Mouse (Mus musculus) midbrain, embryonic 16.5 days (tissue): ENCODE data around the gene Commd1. TPM values are rescaled to one million over a fixed set of nuclear protein-coding genes. Genes with fewer than 3 reads are reported as not detected.

Experiments
- ATAC-seq: fragments of 200-750 bp; cut with Nextera tagmentation; 2 replicates; pipeline ENCODE4 v1.8.0; 2017; ENCODE audit warnings: moderate TSS enrichment
- H3K27ac ChIP-seq: fragments of 300-500 bp; sonication (generic); 2 replicates; pipeline ENCODE4 v1.5.1; 2014; ENCODE audit warnings: mild to moderate bottlenecking, low read length, mixed read lengths
- H3K27me3 ChIP-seq: fragments of 300-500 bp; sonication (generic); 2 replicates; pipeline ENCODE4 v1.6.1; 2014; ENCODE audit warnings: low read depth, low read length, mixed read lengths; ENCODE audit not compliant: control insufficient read depth, insufficient read depth
- H3K36me3 ChIP-seq: fragments of 300-500 bp; sonication (generic); 2 replicates; pipeline ENCODE4 v1.6.1; 2014; ENCODE audit warnings: mild to moderate bottlenecking, low read length, moderate library complexity, mixed read lengths; ENCODE audit not compliant: control insufficient read depth, insufficient read depth
- H3K4me1 ChIP-seq: fragments of 300-500 bp; sonication (generic); 2 replicates; pipeline ENCODE4 v1.6.1; 2014; ENCODE audit warnings: mild to moderate bottlenecking, low read length, mixed read lengths; ENCODE audit not compliant: control insufficient read depth, insufficient read depth
- H3K4me2 ChIP-seq: fragments of 300-500 bp; sonication (generic); 2 replicates; pipeline ENCODE4 v1.6.1; 2014; ENCODE audit warnings: mild to moderate bottlenecking, low read length, mixed read lengths
- H3K4me3 ChIP-seq: fragments of 300-500 bp; sonication (generic); 2 replicates; pipeline ENCODE4 v1.5.1; 2014; ENCODE audit warnings: low read depth, mild to moderate bottlenecking, low read length, moderate library complexity, mixed read lengths
- H3K9ac ChIP-seq: fragments of 300-500 bp; sonication (generic); 2 replicates; pipeline ENCODE4 v1.6.1; 2014; ENCODE audit warnings: low read depth, low read length, mixed read lengths
- H3K9me3 ChIP-seq: fragments of 300-500 bp; sonication (generic); replicated peaks from 2 replicates; pipeline ENCODE4 v1.6.1; 2014; ENCODE audit warnings: mild to moderate bottlenecking, low read length, mixed read lengths; ENCODE audit not compliant: control insufficient read depth, poor library complexity, severe bottlenecking
- WGBS: fragments of 180-500 bp; shearing (Covaris S2); extraction: QIAGEN DNeasy Blood & Tissue Kit; methylation state at CpG from one replicate; pipeline ENCODE4 v1.1.7; 2014; 5-methylcytosine and 5-hydroxymethylcytosine counted together
- polyA plus RNA-seq: library from polyadenylated mRNA; unstranded; fragments of >200 nt; fragmentation: Nextera tagmentation; extraction: Ambion mirVana; gene quantifications from 2 replicates; pipeline ENCODE4 v1.2.1, GENCODE M21; 2015

Commd1 gene
- polyA plus RNA-seq, 1 experiment from 2014 or later, result 248 TPM

DNA sequence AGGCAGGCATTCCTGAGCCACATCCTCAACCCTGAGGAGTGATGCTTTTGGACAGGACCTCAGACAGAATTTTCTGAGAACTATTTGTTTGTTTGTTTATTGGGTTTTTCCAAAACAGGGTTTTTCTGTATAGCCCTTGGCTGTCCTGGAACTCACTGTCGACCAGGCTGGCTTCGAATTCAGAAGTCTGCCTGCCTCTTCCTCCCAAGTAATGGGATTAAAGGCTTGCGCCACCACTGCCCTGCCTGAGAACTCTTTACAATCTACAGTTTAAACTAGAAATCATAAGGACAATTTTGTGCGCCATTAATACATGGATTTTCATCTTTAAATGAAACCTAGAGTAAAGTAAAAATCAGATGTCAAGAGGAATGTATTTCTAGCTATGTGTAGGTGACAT lies 13.3 kb upstream of the Commd1 start:
- H3K4me1 ChIP-seq, result peaks cover 14% of the 10 kb centered on the region
- H3K4me2 ChIP-seq, result no peak overlapping the region
- no peak overlapping the region for H3K4me3 ChIP-seq
- no peaks in the 10 kb centered on the region for H3K27me3 ChIP-seq
- no peak for ATAC-seq
- 95% methylated on average over 4 of the region's 4 CpGs for WGBS
- peaks cover 36% of the 10 kb centered on the region for H3K36me3 ChIP-seq
- H3K9ac ChIP-seq, result no peak overlapping the region
- H3K9me3 ChIP-seq, result no peaks in the 10 kb centered on the region
- no peak overlapping the region for H3K27ac ChIP-seq

DNA sequence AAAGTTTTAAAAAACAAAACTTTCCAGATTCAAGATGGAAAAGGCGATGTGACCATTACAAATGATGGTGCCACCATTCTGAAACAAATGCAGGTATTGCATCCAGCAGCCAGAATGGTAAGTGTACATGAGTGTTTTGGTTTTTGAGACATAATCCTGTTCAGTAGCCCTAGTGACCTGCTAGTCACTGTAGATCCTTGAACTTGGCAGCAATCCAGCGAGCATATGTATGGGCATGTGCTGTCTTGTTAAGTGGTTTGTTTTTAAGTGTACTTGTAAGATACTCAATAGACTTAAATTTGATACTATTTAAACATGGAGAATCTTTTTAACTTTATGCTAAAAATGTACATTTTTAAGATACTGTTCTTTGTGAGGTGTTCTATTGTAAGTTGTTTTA lies 12.1 kb upstream of the Commd1 start:
- Histone ChIP-seq H3K9me3 (no peaks in the 10 kb centered on the region), H3K4me2 (no peak overlapping the region), H3K27me3 (no peaks in the 10 kb centered on the region), H3K27ac (no peak overlapping the region), H3K36me3 (peaks cover 24% of the 10 kb centered on the region), H3K4me3 (no peak overlapping the region), H3K4me1 (peaks cover 16% of the 10 kb centered on the region), H3K9ac (no peak overlapping the region)
- 93% methylated on average over 2 of the region's 2 CpGs for WGBS
- ATAC-seq, result no peak

DNA sequence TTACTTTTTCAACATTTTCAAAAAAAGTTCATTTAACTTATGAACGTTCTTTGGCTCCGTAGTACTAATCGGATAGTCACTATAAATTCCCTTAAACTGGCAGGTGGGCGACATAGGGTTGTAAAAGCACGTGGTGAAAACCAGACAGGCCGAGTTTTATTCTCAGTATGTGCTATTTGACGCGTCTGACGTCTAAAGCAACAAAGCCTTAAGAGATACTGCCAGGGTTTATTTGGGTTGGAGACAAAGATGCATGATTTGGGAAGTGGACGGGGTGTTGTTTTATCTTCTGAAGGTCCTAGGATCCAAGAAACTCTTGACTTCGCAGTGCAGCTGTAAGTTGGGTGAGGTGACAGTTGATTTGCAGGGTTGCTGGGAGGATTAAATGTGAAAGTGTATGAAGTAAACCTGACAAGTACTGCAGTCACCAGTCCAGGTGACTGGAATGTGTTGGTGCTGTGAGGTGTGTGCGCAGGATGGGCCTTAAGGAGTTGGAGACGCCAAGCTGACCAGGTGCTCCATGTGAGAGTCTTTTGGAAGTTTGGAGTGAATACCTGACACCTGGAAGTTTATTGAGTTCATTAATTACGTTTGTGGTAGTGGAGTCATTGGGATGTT lies 9.1 kb upstream of the Commd1 start:
- Histone ChIP-seq H3K4me1 (peaks cover 16% of the 10 kb centered on the region), H3K4me2 (peak overlapping the region; percentile 97), H3K27me3 (no peaks in the 10 kb centered on the region), H3K9ac (peak overlapping the region; percentile 92), H3K27ac (no peak overlapping the region), H3K9me3 (no peaks in the 10 kb centered on the region), H3K4me3 (peak overlapping the region; percentile 79), H3K36me3 (peaks cover 8% of the 10 kb centered on the region; the same call in 1 of the 2 replicates)
- 11% methylated on average over 14 of the region's 14 CpGs for WGBS
- no peak for ATAC-seq

DNA sequence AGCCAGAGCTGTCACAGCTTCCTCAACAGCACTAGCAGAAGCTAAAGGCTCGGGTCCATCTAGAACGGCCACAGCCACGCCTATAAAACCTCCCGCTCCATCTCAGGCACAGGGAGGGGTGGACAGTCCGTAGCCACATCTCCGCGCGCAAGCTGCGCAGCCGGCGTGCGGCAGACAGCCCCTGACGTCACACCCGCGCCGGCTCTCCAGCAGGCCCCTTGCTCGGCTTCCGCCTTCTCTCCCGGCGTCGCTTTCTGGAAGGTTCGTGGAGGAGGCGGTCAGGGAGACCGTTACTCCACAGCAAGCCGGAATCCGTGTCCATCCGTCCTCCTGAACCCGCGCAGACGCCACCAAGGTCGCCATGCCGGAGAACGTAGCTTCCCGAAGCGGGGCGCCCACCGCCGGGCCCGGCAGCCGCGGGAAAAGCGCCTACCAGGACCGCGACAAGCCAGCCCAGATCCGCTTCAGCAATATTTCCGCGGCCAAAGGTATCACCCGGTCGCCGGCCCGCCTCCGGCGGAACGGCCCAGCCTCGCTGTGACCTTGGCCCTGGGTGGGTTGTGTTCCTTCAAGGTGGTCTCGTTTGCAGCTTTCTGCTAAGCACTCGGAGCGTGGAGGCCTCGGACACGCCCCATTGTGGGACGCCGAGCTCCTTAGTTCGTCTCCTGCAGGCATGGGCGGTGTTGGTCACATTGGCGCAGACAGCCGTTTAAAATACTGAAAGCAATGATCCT lies 8.4 kb upstream of the Commd1 start, which contains the start of gene Cct4:
Gene Cct4 (plus strand): TSS at position 127 of the 734 bp plus-strand sequence.
- peaks cover 8% of the 10 kb centered on the region; the same call in 1 of the 2 replicates for H3K36me3 ChIP-seq
- peak within 1 kb of the TSS; percentile 97 for H3K4me2 ChIP-seq
- no peaks in the 10 kb centered on the region for H3K9me3 ChIP-seq
- peak within 1 kb of the TSS; percentile 94 for H3K27ac ChIP-seq
- under 1% methylated on average over 66 of the region's 66 CpGs for WGBS
- no peaks in the 10 kb centered on the region for H3K27me3 ChIP-seq
- peaks cover 16% of the 10 kb centered on the region for H3K4me1 ChIP-seq
- H3K9ac ChIP-seq, result peak within 1 kb of the TSS; percentile 92
- ATAC-seq, result peak; percentile 98
- peak within 1 kb of the TSS; percentile 79 for H3K4me3 ChIP-seq

DNA sequence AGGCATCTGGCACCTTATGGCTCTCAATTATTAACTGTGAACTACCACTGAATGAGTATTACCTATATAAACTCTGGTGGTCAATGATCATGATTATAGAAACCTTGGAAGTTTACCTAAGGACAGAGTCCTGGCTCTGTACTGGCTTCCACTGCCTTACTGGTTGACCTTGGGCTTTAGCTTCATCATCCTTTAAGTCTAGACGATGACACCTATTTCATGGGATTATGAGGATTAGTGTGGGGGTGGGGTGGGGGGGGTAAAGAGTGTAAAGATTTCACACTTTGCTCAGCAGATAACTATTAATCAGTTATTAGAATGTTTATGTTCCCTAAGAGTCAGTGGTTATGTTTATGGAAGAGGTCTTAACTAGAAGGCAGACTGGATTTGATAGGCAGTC lies 7.6 kb upstream of the Commd1 start:
- Histone ChIP-seq H3K4me1 (peaks cover 16% of the 10 kb centered on the region), H3K9me3 (no peaks in the 10 kb centered on the region), H3K36me3 (peaks cover 8% of the 10 kb centered on the region; the same call in 1 of the 2 replicates), H3K9ac (peak overlapping the region; percentile 92), H3K4me3 (peak overlapping the region; percentile 79), H3K4me2 (peak overlapping the region; percentile 97), H3K27me3 (no peaks in the 10 kb centered on the region), H3K27ac (peak overlapping the region; percentile 94)
- WGBS, result 27% methylated on average over 1 of the region's 1 CpGs
- peak; percentile 11 for ATAC-seq

DNA sequence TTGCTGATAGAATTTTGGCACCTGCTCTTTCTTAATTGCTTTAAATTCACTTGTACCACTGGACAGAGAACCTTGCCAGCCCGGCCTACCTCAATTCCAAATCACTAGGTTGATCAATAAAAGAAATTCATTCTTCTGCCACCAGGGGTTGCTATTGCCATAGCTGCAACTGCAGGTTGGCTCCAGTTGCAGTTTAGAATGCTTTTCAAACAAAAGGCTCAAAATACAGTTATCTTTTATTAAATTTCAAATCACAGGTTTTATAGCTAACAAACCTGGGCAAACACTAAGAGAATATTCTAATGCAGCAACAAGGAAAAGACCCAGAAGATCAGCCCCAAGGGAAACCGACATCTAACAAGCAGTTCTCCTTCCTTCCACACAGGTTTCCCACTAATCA lies 5.2 kb upstream of the Commd1 start:
- no peak overlapping the region for H3K4me3 ChIP-seq
- H3K36me3 ChIP-seq, result no peaks in the 10 kb centered on the region
- H3K9me3 ChIP-seq, result no peaks in the 10 kb centered on the region
- no peaks in the 10 kb centered on the region for H3K27me3 ChIP-seq
- 41% methylated on average over 2 of the region's 2 CpGs for WGBS
- H3K4me2 ChIP-seq, result no peak overlapping the region
- no peak for ATAC-seq
- no peak overlapping the region for H3K9ac ChIP-seq
- H3K27ac ChIP-seq, result peak overlapping the region; percentile 53; the same call in 1 of the 2 replicates
- H3K4me1 ChIP-seq, result peaks cover 16% of the 10 kb centered on the region

DNA sequence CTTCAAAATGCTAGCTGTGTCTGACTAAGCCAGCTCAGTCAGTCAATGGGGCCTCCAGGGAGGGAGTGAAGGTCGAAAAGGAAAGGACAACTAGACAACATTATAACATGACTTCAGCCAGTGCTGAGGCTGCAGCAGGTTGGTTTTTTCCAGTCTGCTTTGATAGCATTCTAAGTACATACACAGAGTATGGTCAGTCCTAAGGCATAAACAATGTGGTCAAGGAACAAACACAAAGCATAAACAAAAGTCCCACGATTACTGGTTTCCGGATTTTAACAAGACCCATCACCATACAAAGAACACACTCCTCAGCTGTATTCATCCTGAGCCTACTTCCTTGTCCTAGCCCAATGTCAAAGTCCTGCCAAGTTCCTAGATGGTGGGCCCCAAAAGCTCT lies 3.3 kb upstream of the Commd1 start:
- Histone ChIP-seq H3K4me2 (no peak overlapping the region), H3K27me3 (no peaks in the 10 kb centered on the region), H3K9me3 (no peaks in the 10 kb centered on the region), H3K4me1 (peaks cover 16% of the 10 kb centered on the region), H3K27ac (no peak overlapping the region), H3K36me3 (no peaks in the 10 kb centered on the region), H3K9ac (no peak overlapping the region), H3K4me3 (no peak overlapping the region)
- ATAC-seq, result no peak
- 86% methylated on average over 3 of the region's 3 CpGs for WGBS

DNA sequence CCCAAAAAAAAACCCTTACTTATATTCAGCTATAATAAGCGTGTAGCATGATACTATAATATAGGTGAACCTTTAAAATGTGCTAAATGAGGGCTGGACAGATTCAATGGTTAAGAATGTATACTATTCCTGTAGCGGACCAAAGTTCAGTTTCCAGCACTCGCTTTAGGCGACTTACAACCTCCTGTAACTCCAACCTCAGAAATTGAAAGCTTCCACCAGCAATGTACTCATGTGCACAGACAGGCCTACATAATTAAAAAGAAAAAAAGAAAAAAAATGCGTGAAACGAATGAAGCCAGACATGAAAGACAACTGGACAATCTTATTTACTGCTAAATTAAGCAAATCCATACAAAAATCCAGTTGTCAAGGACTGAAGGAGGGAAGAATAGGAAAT lies 664 bp upstream of the Commd1 start:
- Histone ChIP-seq H3K36me3 (no peaks in the 10 kb centered on the region), H3K4me2 (no peak overlapping the region), H3K27ac (0 out of 2 replicates have a peak overlapping the region, but pooled peaks have one; percentile 23), H3K4me1 (peaks cover 16% of the 10 kb centered on the region), H3K4me3 (no peak overlapping the region), H3K9ac (no peak overlapping the region), H3K9me3 (no peaks in the 10 kb centered on the region), H3K27me3 (no peaks in the 10 kb centered on the region)
- WGBS, result 64% methylated on average over 6 of the region's 6 CpGs
- no peak for ATAC-seq

DNA sequence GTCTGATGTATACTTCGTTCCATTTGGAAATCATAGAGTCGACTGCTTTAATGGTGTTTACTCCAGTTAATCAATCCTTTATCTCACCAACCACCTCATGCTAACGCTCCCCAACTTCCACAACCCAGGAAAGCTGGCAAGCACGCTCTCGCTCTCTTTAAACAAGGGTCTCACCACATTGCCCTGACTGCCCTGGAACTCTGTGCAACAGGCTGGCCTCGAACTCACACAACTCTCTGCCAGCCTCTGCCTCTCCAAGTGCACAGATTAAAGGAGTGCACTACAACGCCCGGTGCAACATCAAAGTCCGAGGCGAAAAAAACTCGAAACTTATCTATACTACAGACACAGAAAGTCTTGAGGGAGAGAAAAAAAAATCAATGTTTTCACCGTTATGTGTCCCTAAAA lies 635 bp downstream of the Commd1 start:
- Histone ChIP-seq H3K4me2 (peak overlapping the region; percentile 68), H3K9me3 (no peaks in the 10 kb centered on the region), H3K9ac (peak overlapping the region; percentile 69), H3K27me3 (no peaks in the 10 kb centered on the region), H3K27ac (peak overlapping the region; percentile 92), H3K4me1 (peaks cover 25% of the 10 kb centered on the region), H3K36me3 (peaks cover 2% of the 10 kb centered on the region; the same call in 1 of the 2 replicates), H3K4me3 (peak overlapping the region; percentile 58)
- WGBS, result 4% methylated on average over 12 of the region's 12 CpGs
- ATAC-seq, result peak; percentile 59
